In the genomic region with DNA sequence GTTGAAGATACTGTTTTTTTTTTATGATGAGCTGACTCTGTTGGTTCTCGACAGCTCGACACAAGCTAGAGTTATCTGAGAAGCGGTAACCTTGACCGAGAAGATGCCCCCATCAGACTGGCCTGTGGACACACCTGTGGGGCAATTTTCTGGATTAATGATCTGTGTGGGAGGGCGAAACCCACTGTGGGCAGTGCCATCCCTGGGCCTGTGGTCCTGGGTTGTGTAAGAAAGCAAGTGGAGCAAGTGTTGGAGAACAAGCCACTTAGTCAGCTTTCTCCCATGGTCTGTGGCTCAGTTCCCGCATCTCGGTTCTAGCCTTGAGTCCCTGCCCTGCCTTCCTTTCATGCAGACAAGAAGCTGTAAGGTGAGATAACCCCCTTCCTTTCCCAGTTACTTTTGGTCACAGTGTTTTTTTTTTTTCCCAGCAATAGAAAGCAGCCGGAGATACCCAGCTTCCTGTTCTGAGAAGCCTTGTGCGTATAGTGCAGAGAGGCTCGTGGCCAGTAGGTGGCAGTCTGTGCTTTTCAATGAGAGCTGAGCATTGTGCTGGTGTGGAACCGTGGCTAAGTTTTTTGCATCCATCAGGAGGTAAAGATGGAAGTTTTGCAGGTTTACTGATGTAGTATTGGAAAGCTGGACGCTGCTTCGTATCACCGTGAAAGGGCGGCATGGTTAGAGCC, we compare ENCODE assay signal across 8 mouse cellular contexts. TPM values are rescaled to one million over a fixed set of nuclear protein-coding genes. Genes with fewer than 3 reads are reported as not detected.
DNase-seq lines count a peak whose midpoint lies in the region; ATAC-seq and TF ChIP-seq lines count a peak whose summit lies in the region.

No protein-coding gene starts in this region.

- peak; percentile 78 to 79 for DNase-seq in B cell, adult 2 months
- peak; percentile 85 for DNase-seq in heart, embryonic 10.5 days (ENCODE audit: low spot score)
- peak; percentile 74 for DNase-seq in limb, embryonic 14.5 days (ENCODE audit: low spot score)
- peak; percentile 89 for DNase-seq in midbrain, postnatal 0 days (ENCODE audit: low spot score)
- DNase-seq in spleen, postnatal 10 days (ENCODE audit: low spot score in 2 of 2): peak; percentile 46 to 80

- H3K27ac ChIP-seq in bone marrow, adult 2 months (ENCODE audit: control insufficient read depth, insufficient read depth, low read depth, low read length, poor library complexity): no peak overlapping the region
- H3K27ac ChIP-seq in embryonic fibroblast, embryonic 13.5 days (ENCODE audit: insufficient read depth, low read length): no peak overlapping the region
- H3K27ac ChIP-seq in heart, embryonic 10.5 days: no peak overlapping the region
- H3K27ac ChIP-seq in kidney, embryonic 14.5 days (ENCODE audit: low read depth, low read length): no peak overlapping the region
- H3K27ac ChIP-seq in limb, embryonic 14.5 days (replicated peaks; ENCODE audit: low read depth, low read length): no peak overlapping the region
- H3K27ac ChIP-seq in midbrain, postnatal 0 days (ENCODE audit: low read depth, low read length): no peak overlapping the region

- H3K4me3 ChIP-seq in bone marrow, adult 2 months (replicated peaks; ENCODE audit: control insufficient read depth, low read depth, low read length): no peak overlapping the region
- H3K4me3 ChIP-seq in embryonic fibroblast, embryonic 13.5 days (ENCODE audit: insufficient read depth, low read length): no peak overlapping the region
- H3K4me3 ChIP-seq in heart, embryonic 10.5 days: no peak overlapping the region
- no peak overlapping the region for H3K4me3 ChIP-seq in kidney, embryonic 14.5 days (ENCODE audit: low read length)
- H3K4me3 ChIP-seq in limb, embryonic 14.5 days (replicated peaks; ENCODE audit: low read length): no peak overlapping the region
- no peak overlapping the region for H3K4me3 ChIP-seq in midbrain, postnatal 0 days (ENCODE audit: low read depth, low read length)

- 49% methylated on average over 15 of the region's 15 CpGs for WGBS in bone marrow, adult 2 months
- WGBS in heart, embryonic 10.5 days: 52% methylated on average over 15 of the region's 15 CpGs
- 53% methylated on average over 15 of the region's 15 CpGs for WGBS in kidney, embryonic 14.5 days
- 48% methylated on average over 15 of the region's 15 CpGs for WGBS in limb, embryonic 14.5 days
- WGBS in midbrain, postnatal 0 days: 55% methylated on average over 15 of the region's 15 CpGs

- peaks cover 10% of the 10 kb centered on the region for H3K36me3 ChIP-seq in heart, embryonic 10.5 days
- H3K36me3 ChIP-seq in kidney, embryonic 14.5 days (ENCODE audit: control insufficient read depth, insufficient read depth, low read length): peaks cover 3% of the 10 kb centered on the region; the same call in 1 of the 2 replicates
- H3K36me3 ChIP-seq in limb, embryonic 14.5 days (ENCODE audit: control insufficient read depth, insufficient read depth, low read length): no peaks in the 10 kb centered on the region
- H3K36me3 ChIP-seq in midbrain, postnatal 0 days (ENCODE audit: insufficient read depth, low read length): no peaks in the 10 kb centered on the region

- no peaks in the 10 kb centered on the region for H3K27me3 ChIP-seq in heart, embryonic 10.5 days (ENCODE audit: insufficient read depth, poor library complexity, severe bottlenecking)
- no peaks in the 10 kb centered on the region for H3K27me3 ChIP-seq in kidney, embryonic 14.5 days (ENCODE audit: control insufficient read depth, insufficient read depth, low read length)
- H3K27me3 ChIP-seq in limb, embryonic 14.5 days (ENCODE audit: control insufficient read depth, insufficient read depth, low read length): no peaks in the 10 kb centered on the region
- no peaks in the 10 kb centered on the region for H3K27me3 ChIP-seq in midbrain, postnatal 0 days (ENCODE audit: insufficient read depth, low read length)

- H3K9me3 ChIP-seq in heart, embryonic 10.5 days: no peaks in the 10 kb centered on the region
- no peaks in the 10 kb centered on the region for H3K9me3 ChIP-seq in kidney, embryonic 14.5 days (ENCODE audit: control insufficient read depth, low read length)
- H3K9me3 ChIP-seq in limb, embryonic 14.5 days (ENCODE audit: control insufficient read depth, low read length): no peaks in the 10 kb centered on the region
- no peaks in the 10 kb centered on the region for H3K9me3 ChIP-seq in midbrain, postnatal 0 days (ENCODE audit: low read length)

- no peak overlapping the region for H3K9ac ChIP-seq in kidney, embryonic 14.5 days (ENCODE audit: low read depth, low read length)
- no peak overlapping the region for H3K9ac ChIP-seq in limb, embryonic 14.5 days (ENCODE audit: low read depth, low read length, severe bottlenecking)
- H3K9ac ChIP-seq in midbrain, postnatal 0 days (replicated peaks; ENCODE audit: low read length, poor library complexity, severe bottlenecking): no peak overlapping the region

- TF ChIP-seq CTCF in bone marrow, adult 2 months (IDR thresholded peaks at IDR 0.05; ENCODE audit: control insufficient read depth, insufficient read depth, low read length): peak; percentile 84
- peak; percentile 88 for TF ChIP-seq CTCF in embryonic fibroblast, embryonic 13.5 days (IDR thresholded peaks at IDR 0.05; ENCODE audit: borderline replicate concordance, insufficient read depth, low read length)
- peak; percentile 98 for TF ChIP-seq CTCF in midbrain, postnatal 0 days (IDR thresholded peaks at IDR 0.05)

- no peak for TF ChIP-seq POLR2A in bone marrow, adult 2 months (IDR thresholded peaks at IDR 0.05; ENCODE audit: borderline replicate concordance, control insufficient read depth, low read depth, low read length)
- TF ChIP-seq POLR2A in embryonic fibroblast, embryonic 13.5 days (IDR thresholded peaks at IDR 0.05; ENCODE audit: low read depth, low read length): no peak
- TF ChIP-seq POLR2A in limb, embryonic 14.5 days (IDR thresholded peaks at IDR 0.05; ENCODE audit: borderline replicate concordance, extremely low read depth, insufficient read depth, insufficient read length): no peak

- ATAC-seq in kidney, embryonic 14.5 days (ENCODE audit: low FRiP score, low TSS enrichment): peak; percentile 88; the same call in 1 of the 2 replicates
- ATAC-seq in limb, embryonic 14.5 days (ENCODE audit: low FRiP score, low read depth): peak; percentile 80; the same call in 1 of the 2 replicates
- peak; percentile 84 for ATAC-seq in midbrain, postnatal 0 days (ENCODE audit: low FRiP score)

- H3K4me1 ChIP-seq in bone marrow, adult 2 months (ENCODE audit: control insufficient read depth, insufficient read depth, low read length): no peaks in the 10 kb centered on the region
- no peaks in the 10 kb centered on the region for H3K4me1 ChIP-seq in embryonic fibroblast, embryonic 13.5 days (ENCODE audit: control insufficient read depth, insufficient read depth, low read length)
- H3K4me1 ChIP-seq in heart, embryonic 10.5 days: no peaks in the 10 kb centered on the region; the same call in 1 of the 2 replicates
- no peaks in the 10 kb centered on the region for H3K4me1 ChIP-seq in kidney, embryonic 14.5 days (ENCODE audit: control insufficient read depth, insufficient read depth, low read length)
- H3K4me1 ChIP-seq in limb, embryonic 14.5 days (ENCODE audit: control insufficient read depth, insufficient read depth, low read length): no peaks in the 10 kb centered on the region
- no peaks in the 10 kb centered on the region for H3K4me1 ChIP-seq in midbrain, postnatal 0 days (ENCODE audit: insufficient read depth, low read length)

- H3K4me2 ChIP-seq in kidney, embryonic 14.5 days (replicated peaks; ENCODE audit: low read depth, low read length): no peak overlapping the region
- H3K4me2 ChIP-seq in limb, embryonic 14.5 days (replicated peaks; ENCODE audit: low read depth, low read length, severe bottlenecking): no peak overlapping the region
- no peak overlapping the region for H3K4me2 ChIP-seq in midbrain, postnatal 0 days (ENCODE audit: low read depth, low read length, poor library complexity, severe bottlenecking)

RNA-seq across cellular contexts. Expression of a gene that starts 31.8 kb away (rescaled TPM):
- polyA plus RNA-seq in bone marrow, adult 2 months (2011; ENCODE audit: insufficient read depth, insufficient read length, low replicate concordance, missing spikeins): 12.2 and 47.4 TPM in 2 replicates
- polyA plus RNA-seq in embryonic fibroblast, embryonic 13.5 days (2011; ENCODE audit: insufficient read length, low read depth, missing spikeins): 19.5 and 29.1 TPM in 2 replicates
- polyA plus RNA-seq in heart, embryonic 10.5 days (2016; fragmentation: Nextera tagmentation; extraction: Ambion mirVana): 49.6 and 52.3 TPM in 2 replicates
- 53.5 and 55.9 TPM in 2 replicates for polyA plus RNA-seq in kidney, embryonic 14.5 days (2014; fragmentation: Nextera tagmentation; extraction: Ambion mirVana)
- 45.3 and 47.4 TPM in 2 replicates for polyA plus RNA-seq in limb, embryonic 14.5 days (2012; rRNA removed)
- polyA plus RNA-seq in limb, embryonic 14.5 days (2014; fragmentation: Nextera tagmentation; extraction: Ambion mirVana): 46.6 and 51.1 TPM in 2 replicates
- 17.4 and 23.5 TPM in 2 replicates for total RNA-seq in midbrain, postnatal 0 days (2014; rRNA removed)
- polyA plus RNA-seq in midbrain, postnatal 0 days (2015; fragmentation: Nextera tagmentation; extraction: Ambion mirVana): 29.9 and 31.8 TPM in 2 replicates
